Mouse (Mus musculus): Measurements from ENCODE around the gene Cisd1. TPM values are rescaled to one million over a fixed set of nuclear protein-coding genes. Genes with fewer than 3 reads are reported as not detected.
A peak's percentile ranks its signal among the peaks of the same experiment; 100 is the strongest.

Cisd1 gene
- polyA plus RNA-seq, 1 experiment from 2014 or later, result 73.0 TPM

DNA sequence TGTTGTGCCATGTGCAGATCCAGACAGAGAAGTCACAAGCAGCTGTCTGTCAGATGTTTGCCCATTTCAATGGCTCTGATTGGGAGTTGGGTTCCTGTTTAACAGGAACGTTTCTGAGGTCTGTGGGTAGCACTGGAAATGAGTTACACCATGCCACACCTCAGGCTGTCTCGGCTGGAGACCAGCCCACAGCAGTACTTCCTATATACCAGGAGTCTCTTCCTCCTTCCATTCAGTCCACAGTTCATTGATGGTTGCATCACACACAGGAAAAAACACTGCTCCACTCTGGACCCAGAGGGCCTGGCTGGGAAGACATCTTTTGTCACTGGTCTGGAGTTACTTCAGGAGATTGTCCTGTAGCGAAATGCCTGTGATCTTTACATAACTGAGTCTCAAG, 24.7 kb upstream of the Cisd1 start:
- H3K9me3 ChIP-seq, result no peaks in the 10 kb centered on the region
- H3K4me2 ChIP-seq, result no peak overlapping the region
- H3K4me3 ChIP-seq, result no peak overlapping the region
- ATAC-seq (ENCODE audit: insufficient number of reproducible peaks, low FRiP score, low TSS enrichment, low read depth), result no peak
- H3K4me1 ChIP-seq, result no peaks in the 10 kb centered on the region
- H3K27me3 ChIP-seq, result no peaks in the 10 kb centered on the region
- peaks cover 13% of the 10 kb centered on the region; the same call in 1 of the 2 replicates for H3K36me3 ChIP-seq
- 68% methylated on average over 3 of the region's 3 CpGs for WGBS
- no peak overlapping the region for H3K27ac ChIP-seq
- H3K9ac ChIP-seq, result no peak overlapping the region

DNA sequence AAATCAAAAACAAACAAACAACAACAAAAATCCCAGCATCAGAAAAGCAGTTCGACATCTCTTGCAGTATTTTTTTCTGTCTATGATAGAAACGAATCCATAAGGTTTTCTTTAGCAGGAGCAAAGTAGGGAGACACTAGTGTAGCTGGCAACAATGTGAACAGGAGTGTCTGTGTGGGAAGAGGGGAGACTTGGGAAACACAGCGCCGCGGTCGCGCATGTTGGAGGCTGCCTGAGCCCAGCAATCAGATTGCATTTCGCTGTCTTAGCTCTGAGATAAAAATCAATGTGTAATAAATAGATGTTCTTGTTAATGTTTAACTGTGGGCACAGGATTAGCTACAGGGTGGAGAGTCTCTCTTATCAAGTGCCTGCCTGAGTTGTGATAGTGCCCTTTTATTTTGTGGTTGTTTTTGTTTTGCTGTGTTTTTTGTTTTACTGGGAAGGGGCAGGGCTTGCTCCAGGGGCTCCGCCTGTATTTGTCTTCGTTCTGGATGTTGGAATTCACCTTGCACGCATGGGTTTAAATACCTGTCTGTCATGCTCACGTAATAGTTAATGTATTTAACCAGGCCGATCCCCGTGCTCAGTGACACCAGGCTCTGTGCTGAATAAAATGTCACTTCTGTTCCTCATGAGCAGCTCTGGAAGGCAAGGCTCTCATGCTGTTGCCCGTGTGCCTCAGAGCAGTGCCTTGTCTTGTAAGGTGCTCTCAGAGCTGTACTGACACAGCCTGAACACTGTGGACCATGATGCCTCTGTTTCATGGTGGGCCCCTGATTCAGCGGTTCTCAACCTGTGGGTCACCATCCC, 23.6 kb upstream of the Cisd1 start:
- H3K27ac ChIP-seq, result no peak overlapping the region
- no peaks in the 10 kb centered on the region for H3K9me3 ChIP-seq
- ATAC-seq (ENCODE audit: insufficient number of reproducible peaks, low FRiP score, low TSS enrichment, low read depth), result no peak
- no peaks in the 10 kb centered on the region for H3K4me1 ChIP-seq
- H3K4me2 ChIP-seq, result no peak overlapping the region
- H3K36me3 ChIP-seq, result peaks cover 10% of the 10 kb centered on the region; the same call in 1 of the 2 replicates
- no peak overlapping the region for H3K9ac ChIP-seq
- no peaks in the 10 kb centered on the region for H3K27me3 ChIP-seq
- no peak overlapping the region for H3K4me3 ChIP-seq
- WGBS, result 79% methylated on average over 16 of the region's 16 CpGs

DNA sequence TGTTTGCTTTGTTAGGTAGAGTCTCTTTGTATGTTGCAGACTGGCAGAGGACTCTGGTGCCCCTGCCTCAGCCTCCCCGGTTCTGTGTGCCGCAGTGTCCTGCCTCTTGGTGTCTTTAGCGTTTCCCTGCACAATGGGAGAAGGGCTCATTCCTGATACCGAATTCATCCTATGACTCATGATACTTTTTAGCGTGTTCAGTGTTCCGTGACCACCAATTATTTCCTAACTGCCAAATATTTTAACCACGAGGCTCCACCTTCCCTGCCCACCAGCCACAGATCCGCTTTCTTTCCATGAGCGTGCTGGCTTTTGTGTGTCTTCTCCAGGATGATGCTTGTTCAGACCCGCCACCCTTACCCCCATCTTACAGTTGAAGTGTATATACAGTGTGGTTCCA, 19.1 kb upstream of the Cisd1 start:
- no peak overlapping the region for H3K9ac ChIP-seq
- peaks cover 5% of the 10 kb centered on the region; the same call in 1 of the 2 replicates for H3K36me3 ChIP-seq
- no peaks in the 10 kb centered on the region for H3K27me3 ChIP-seq
- ATAC-seq (ENCODE audit: insufficient number of reproducible peaks, low FRiP score, low TSS enrichment, low read depth), result no peak
- H3K4me3 ChIP-seq, result no peak overlapping the region
- 88% methylated on average over 10 of the region's 10 CpGs for WGBS
- H3K9me3 ChIP-seq, result no peaks in the 10 kb centered on the region
- no peak overlapping the region for H3K27ac ChIP-seq
- no peak overlapping the region for H3K4me2 ChIP-seq
- peaks cover 6% of the 10 kb centered on the region for H3K4me1 ChIP-seq

DNA sequence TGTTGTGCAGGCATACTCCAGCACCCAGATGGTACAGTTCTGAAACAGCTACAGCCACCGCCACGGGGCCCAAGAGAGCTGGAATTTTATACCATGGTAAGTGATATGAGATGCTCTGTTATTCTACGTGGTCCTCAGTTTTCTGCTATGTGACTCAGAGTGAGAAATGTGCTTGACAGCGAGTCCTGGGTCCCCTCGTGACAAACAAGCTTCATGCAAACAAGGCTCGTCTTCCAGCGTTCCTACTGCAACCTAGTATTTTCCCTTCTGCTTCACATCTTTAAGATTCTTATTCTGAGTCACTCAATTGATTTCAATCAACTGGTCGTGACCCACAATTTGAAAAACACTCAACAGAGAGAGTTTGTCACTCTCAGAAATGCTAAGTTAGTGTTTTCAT, 18.7 kb upstream of the Cisd1 start:
- H3K36me3 ChIP-seq, result peaks cover 5% of the 10 kb centered on the region; the same call in 1 of the 2 replicates
- no peak overlapping the region for H3K9ac ChIP-seq
- no peaks in the 10 kb centered on the region for H3K9me3 ChIP-seq
- 82% methylated on average over 8 of the region's 8 CpGs for WGBS
- peaks cover 6% of the 10 kb centered on the region for H3K4me1 ChIP-seq
- H3K27me3 ChIP-seq, result no peaks in the 10 kb centered on the region
- H3K4me3 ChIP-seq, result no peak overlapping the region
- ATAC-seq (ENCODE audit: insufficient number of reproducible peaks, low FRiP score, low TSS enrichment, low read depth), result no peak
- H3K27ac ChIP-seq, result no peak overlapping the region
- no peak overlapping the region for H3K4me2 ChIP-seq

DNA sequence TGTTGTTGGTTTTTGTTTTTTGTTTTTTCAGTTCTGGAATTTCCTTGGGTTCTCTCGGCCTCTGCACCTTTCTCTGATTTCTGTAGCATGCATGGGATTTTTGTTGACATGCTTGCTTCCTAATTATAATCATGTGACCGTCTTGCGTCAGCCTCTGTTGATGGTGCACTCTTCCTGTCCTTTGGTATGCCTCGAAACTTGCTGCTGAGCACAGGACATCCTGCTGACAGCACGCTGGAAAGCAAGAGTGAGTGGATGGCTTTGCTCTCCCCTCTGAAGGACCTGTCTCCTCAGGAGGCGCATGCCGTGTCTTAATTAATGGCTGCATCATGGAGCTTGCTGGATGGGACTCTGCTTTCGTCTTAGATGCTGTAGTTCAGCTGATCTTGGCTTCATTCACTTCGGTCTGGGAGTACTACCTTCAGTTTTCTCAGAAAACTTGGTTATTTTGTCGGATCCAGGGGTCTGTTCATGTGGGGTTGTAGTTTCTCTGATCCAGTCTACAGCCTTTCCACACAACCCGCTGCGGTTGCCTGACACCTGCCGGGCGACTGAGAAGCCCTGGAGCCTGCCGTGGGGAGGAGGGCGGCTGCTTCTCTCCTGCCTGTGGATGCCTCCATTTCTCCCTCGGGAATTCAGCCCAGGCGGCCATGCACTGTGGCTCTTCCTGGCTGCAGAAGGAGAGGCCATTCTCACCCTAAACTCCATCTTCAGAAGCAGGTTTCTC, 17.2 kb upstream of the Cisd1 start:
- H3K4me2 ChIP-seq, result no peak overlapping the region
- WGBS, result 26% methylated on average over 18 of the region's 18 CpGs
- H3K9ac ChIP-seq, result no peak overlapping the region
- H3K4me1 ChIP-seq, result peaks cover 6% of the 10 kb centered on the region
- peaks cover 5% of the 10 kb centered on the region; the same call in 1 of the 2 replicates for H3K36me3 ChIP-seq
- H3K27ac ChIP-seq, result no peak overlapping the region
- no peak for ATAC-seq (ENCODE audit: insufficient number of reproducible peaks, low FRiP score, low TSS enrichment, low read depth)
- no peak overlapping the region for H3K4me3 ChIP-seq
- H3K27me3 ChIP-seq, result no peaks in the 10 kb centered on the region
- H3K9me3 ChIP-seq, result no peaks in the 10 kb centered on the region

DNA sequence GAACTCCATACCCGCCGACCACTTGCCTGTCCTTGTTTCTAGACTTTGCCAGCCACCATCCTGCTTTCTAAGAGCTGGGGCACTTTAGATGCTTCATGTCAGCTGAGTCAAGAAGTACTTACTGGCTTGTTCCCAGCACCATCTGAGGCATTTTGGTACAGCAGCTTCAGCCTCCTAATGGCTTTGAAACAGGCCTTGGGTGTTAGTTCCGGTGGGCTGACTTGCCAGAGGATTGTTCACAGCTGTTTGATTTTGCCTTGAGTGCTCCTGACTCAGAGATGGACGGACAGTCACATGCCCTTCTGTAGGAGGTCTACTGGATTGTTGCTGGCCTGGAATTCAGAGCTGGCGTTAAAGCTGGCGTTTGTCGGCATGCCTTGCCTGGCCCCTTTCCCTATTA, 16.3 kb upstream of the Cisd1 start:
- no peak overlapping the region for H3K4me2 ChIP-seq
- WGBS, result 69% methylated on average over 7 of the region's 7 CpGs

GRCm38 (mm10) chr10:71354947-71355346, 10.2 kb upstream of the Cisd1 start:
- Histone ChIP-seq H3K27ac (no peak overlapping the region), H3K9me3 (no peaks in the 10 kb centered on the region), H3K4me1 (no peaks in the 10 kb centered on the region), H3K9ac (no peak overlapping the region), H3K4me3 (no peak overlapping the region), H3K27me3 (no peaks in the 10 kb centered on the region), H3K36me3 (peaks cover 11% of the 10 kb centered on the region; the same call in 1 of the 2 replicates), H3K4me2 (no peak overlapping the region)
- no peak for ATAC-seq (ENCODE audit: insufficient number of reproducible peaks, low FRiP score, low TSS enrichment, low read depth)
- WGBS, result 82% methylated on average over 12 of the region's 12 CpGs

More for the DNA sequence above, 16.3 kb upstream of the Cisd1 start:
- Histone ChIP-seq H3K4me3 (no peak overlapping the region), H3K4me1 (peaks cover 6% of the 10 kb centered on the region), H3K27ac (no peak overlapping the region), H3K9ac (no peak overlapping the region), H3K27me3 (no peaks in the 10 kb centered on the region), H3K9me3 (no peaks in the 10 kb centered on the region), H3K36me3 (peaks cover 5% of the 10 kb centered on the region; the same call in 1 of the 2 replicates)
- ATAC-seq (ENCODE audit: insufficient number of reproducible peaks, low FRiP score, low TSS enrichment, low read depth), result no peak

GRCm38 (mm10) chr10:71353850-71354249, 9.1 kb upstream of the Cisd1 start:
- peaks cover 5% of the 10 kb centered on the region; the same call in 1 of the 2 replicates for H3K4me1 ChIP-seq
- no peaks in the 10 kb centered on the region for H3K9me3 ChIP-seq
- no peaks in the 10 kb centered on the region for H3K27me3 ChIP-seq
- WGBS, result 64% methylated on average over 9 of the region's 9 CpGs
- no peak overlapping the region for H3K27ac ChIP-seq
- no peak overlapping the region for H3K4me2 ChIP-seq
- no peak for ATAC-seq (ENCODE audit: insufficient number of reproducible peaks, low FRiP score, low TSS enrichment, low read depth)
- H3K36me3 ChIP-seq, result peaks cover 11% of the 10 kb centered on the region; the same call in 1 of the 2 replicates
- H3K9ac ChIP-seq, result no peak overlapping the region
- H3K4me3 ChIP-seq, result no peak overlapping the region

GRCm38 (mm10) chr10:71351301-71351700, 6.5 kb upstream of the Cisd1 start:
- WGBS, result 92% methylated on average over 7 of the region's 7 CpGs
- ATAC-seq (ENCODE audit: insufficient number of reproducible peaks, low FRiP score, low TSS enrichment, low read depth), result no peak
- Histone ChIP-seq H3K27ac (no peak overlapping the region), H3K27me3 (no peaks in the 10 kb centered on the region), H3K4me1 (peaks cover 8% of the 10 kb centered on the region; the same call in 1 of the 2 replicates), H3K36me3 (peaks cover 11% of the 10 kb centered on the region; the same call in 1 of the 2 replicates), H3K4me3 (no peak overlapping the region), H3K9me3 (no peaks in the 10 kb centered on the region), H3K9ac (no peak overlapping the region), H3K4me2 (no peak overlapping the region)

DNA sequence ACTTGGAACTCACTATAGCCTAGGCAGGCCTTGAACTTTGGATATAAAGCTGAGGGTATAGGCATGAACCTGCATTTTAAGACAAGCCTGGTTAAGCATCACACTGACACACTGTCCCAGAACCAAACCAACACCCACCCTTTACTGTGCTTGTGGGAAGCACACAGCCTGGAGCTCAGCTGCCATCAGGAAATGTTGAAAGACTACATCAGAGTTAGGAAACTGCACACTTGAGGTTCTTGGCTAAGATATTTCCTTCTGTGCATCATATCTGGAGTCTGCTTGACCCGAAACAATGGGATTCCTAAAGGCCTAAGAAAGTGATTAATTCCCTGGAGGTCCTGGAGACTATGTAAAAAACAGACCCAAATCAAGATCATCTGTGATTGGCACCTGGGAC, 4.5 kb upstream of the Cisd1 start:
- H3K9ac ChIP-seq, result no peak overlapping the region
- WGBS, result 82% methylated on average over 1 of the region's 1 CpGs
- H3K27me3 ChIP-seq, result no peaks in the 10 kb centered on the region
- H3K9me3 ChIP-seq, result no peaks in the 10 kb centered on the region
- H3K36me3 ChIP-seq, result peaks cover 11% of the 10 kb centered on the region; the same call in 1 of the 2 replicates
- no peak overlapping the region for H3K27ac ChIP-seq
- no peak for ATAC-seq (ENCODE audit: insufficient number of reproducible peaks, low FRiP score, low TSS enrichment, low read depth)
- H3K4me2 ChIP-seq, result no peak overlapping the region
- peaks cover 15% of the 10 kb centered on the region for H3K4me1 ChIP-seq
- H3K4me3 ChIP-seq, result no peak overlapping the region; the same call in 1 of the 2 replicates

- Histone ChIP-seq H3K36me3 (peaks cover 11% of the 10 kb centered on the region; the same call in 1 of the 2 replicates), H3K4me1 (peaks cover 19% of the 10 kb centered on the region), H3K9me3 (no peaks in the 10 kb centered on the region), H3K9ac (peak overlapping the region; percentile 80), H3K27ac (0 out of 2 replicates have a peak overlapping the region, but pooled peaks have one; percentile 82), H3K4me3 (peak overlapping the region; percentile 85), H3K27me3 (no peaks in the 10 kb centered on the region), H3K4me2 (peak overlapping the region; percentile 96)
- 17% methylated on average over 16 of the region's 16 CpGs for WGBS
- ATAC-seq (ENCODE audit: insufficient number of reproducible peaks, low FRiP score, low TSS enrichment, low read depth), result no peak
These were observed 4.0 kb upstream of the Cisd1 start for GRCm38 (mm10) chr10:71348637-71349280.
